Mouse (Mus musculus) thymus, postnatal 0 days (tissue): ENCODE results near the gene Polr2b. TPM values are rescaled to one million over a fixed set of nuclear protein-coding genes. Genes with fewer than 3 reads are reported as not detected.

ENCODE experiments used
- DNase-seq: peaks from one replicate; pipeline ENCODE4 v3.0.0-alpha.2; 2015; ENCODE audit warnings: low spot score
- polyA plus RNA-seq: library from polyadenylated mRNA; unstranded; fragments of >200 nt; fragmentation: Nextera tagmentation; extraction: Ambion mirVana; gene quantifications from 2 replicates; pipeline ENCODE4 v1.2.1, GENCODE M21; 2015

Gene Polr2b
- polyA plus RNA-seq, 1 experiment from 2014 or later = 56.5 TPM

DNA sequence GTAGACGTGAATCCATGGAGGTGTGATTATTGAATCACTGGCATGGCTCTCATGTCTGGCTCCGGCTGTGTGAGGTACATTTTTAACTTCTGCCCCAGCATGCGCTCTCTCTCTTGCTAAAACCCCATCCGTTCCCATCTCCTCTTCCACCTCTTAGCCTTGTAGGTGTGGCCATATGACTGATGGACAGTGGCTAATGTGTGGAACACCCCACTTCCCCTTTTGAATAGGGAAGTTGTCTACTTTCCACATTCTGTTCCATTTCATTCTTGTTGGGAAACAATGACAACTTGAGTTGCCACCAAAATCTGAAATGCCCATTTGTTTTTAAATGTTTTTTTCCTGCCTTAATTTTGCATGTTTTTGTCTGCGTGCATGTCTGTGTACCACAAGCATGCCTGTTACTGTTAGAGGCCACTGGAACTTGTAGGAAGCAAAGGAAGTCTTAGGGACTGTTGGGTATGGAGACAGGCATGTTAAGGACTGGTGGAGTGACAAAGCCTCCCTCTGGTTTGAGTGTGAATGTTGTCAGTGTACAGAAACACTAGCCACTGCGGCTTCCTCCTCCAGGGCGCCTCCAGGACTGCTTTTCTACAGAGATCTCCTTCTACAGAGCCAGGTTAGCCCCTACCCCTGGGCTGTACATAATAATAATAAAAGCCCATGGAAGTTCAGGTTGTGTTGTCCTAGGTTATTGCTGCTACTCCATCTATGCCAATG lies 17.0 kb upstream of the Polr2b start:
- no peak for DNase-seq

DNA sequence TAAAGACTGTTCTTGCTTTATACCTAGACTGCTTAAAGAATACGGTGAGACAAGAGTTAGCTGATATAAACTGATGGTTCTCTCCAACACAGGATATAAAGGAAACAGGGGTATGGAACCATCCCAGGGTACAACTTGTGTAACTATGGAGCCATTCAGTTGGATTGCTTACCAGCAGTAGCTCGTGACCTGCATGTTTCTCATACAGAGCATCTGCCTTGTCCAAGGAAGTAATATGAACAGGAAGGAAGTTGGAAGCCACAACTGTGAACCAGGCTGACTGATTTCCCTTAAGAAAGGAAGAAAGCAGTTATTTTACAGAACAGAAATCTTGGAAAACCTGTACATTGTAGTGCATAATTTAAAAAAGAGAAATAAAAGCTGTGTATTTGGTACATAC lies 10.5 kb upstream of the Polr2b start:
- DNase-seq = no peak

DNA sequence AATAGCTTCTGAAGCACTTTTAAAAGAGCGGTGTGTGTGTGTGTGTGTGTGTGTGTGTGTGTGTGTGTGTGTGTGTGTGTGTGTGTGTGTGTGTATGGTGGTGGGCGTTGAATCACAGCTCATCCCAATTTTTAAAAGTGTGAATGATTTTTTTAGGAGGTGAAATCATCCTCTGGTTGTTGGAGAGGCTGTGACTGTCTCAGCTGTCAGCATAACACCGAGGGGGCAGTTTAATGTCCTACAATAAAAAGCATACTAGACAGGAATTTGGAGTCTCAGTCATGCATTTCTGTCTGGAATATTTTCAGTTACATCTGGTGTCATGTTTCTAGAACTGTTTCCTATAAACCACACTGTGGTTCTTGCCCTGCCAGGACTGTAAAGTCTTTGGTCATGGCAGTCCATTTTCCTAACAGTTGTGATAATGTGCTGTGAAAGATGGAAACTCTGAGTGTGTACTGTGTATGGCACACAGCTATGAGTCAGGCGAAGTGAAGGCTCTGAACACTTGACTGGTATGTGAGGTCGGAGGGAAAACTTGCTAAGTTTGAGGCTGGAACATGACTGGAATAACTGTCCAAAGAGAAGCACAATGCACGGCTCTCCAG lies 8.5 kb upstream of the Polr2b start:
- no peak for DNase-seq

DNA sequence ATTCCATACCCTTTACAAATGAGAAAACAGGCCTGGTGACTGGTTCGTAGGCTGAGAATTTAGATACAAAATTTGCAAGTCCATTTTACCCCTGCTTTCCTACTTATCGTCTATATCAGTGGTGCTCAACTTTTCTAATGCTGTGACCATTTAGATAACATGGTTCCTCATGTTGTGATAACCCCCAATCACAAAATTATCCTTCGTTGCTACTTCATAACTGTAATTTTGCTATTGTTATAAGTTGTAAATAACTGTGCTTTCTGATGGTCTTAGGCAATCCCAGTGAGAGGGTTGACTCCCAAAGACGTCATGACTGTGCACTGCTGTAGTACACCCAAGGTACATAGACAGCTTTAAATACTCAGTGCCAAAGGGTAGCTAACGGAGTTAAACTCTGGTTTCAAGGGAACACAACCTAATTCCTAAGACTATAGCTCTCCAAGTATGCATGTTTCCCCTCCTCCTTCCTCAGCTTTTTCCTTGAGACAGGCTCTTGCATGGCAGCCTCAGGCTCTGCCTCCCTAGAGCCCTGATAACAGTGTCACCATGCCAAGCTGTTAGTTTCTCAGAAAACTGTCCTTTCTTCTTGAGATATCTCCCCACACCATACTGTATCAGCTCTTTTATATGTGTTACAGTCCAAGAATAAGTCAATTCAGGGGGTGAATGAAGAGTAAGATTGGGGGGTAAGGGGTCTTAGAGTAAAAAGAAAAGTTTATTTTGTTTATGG lies 2.0 kb upstream of the Polr2b start:
- DNase-seq = no peak

DNA sequence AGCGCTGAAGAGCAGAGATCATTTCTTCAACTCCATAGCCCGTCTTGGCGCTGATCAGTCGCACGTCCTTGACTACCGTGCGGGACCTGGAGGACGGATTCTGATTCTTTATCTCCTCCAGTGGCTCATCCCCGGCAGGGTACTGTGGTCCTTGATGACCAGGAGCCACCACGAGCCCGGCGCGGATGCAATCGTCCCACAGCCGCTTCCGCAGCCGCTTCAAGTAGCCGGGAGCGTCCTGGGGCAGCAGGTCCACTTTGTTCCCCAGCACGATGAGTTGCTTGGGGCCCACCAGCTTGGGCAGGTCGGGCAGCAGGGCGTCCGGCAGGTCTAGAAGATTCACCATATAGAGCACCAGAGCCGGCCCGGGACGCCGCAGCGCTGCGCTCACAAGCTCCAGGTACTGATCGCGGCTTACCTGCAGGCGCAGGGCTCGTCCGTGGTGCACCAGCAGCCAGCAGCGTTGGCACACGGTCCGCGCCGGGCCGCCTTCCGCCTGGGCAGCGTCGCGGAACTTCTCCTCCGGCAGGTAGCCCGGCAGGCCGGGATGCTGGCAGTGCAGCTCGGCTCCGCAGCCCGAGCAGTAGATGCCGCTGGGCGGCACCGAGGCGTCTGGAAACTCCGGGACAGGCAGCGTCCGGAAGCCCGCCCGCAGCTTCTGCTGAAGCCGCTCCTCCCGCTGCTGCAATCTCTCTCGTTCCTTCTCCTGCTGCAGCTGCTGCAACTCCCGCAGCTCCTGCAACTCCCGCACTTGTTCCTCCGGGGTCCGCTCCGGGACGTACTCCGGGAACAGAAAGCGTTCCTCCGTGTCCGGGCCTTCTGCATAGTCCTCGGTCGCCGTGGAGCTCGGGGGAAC lies 668 bp upstream of the Polr2b start:
- DNase-seq = peak; percentile 63

DNA sequence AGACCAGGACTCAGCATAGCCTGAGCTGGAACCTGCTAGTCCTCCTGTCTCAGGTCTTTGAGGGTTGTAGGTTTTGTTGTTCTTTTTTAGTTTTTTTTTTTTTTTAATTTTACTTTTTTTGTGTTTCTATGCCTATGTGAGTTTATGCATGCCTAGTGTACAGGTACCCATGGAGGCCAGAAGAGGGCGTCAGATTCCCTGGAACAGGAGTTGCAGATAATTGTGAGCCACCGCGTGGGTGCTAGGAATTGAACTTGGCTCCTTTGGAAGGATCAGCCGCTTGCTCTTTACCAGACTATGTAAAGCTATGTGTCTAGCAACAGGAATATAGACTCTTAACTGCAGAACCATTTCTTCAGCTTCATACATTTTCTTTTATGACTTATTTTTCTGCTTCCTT lies 4.3 kb downstream of the Polr2b start:
- no peak for DNase-seq

DNA sequence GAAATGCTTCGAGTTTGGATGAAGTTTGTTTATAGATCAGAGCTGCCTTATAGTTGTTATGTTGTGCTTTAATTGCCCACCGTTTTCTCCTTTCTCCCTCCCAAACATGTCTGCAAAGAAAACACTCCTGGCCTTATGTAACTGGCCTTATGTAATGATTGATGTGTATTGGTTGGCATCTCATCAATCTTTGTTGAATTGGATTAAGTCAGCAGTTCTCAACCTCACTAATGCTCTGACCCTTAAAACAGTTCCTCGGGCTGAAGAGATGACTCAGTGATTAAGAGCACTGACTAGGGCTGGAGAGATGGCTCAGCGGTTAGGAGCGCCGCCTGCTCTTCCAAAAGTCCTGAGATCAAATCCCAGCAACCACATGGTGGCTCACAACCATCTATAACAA lies 5.0 kb downstream of the Polr2b start:
- DNase-seq = no peak

DNA sequence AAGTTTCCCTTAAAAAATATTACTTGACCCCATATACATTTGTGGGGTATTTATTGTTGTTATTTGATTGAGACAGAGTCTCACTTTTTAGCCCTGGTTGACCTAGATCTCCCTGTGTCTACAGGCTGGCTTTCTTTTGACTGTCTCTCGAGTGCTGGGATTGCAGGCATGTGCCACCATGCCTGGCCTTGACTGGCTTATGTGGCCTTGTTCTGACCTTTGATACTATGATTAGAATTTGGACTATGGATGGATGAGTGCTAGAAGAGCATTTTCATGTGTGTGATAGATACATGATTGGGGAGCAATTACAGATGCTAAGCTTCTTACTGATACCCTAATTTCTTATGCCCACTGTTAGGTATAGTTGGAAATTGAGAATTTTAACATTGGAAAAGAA lies 15.0 kb downstream of the Polr2b start:
- no peak for DNase-seq

DNA sequence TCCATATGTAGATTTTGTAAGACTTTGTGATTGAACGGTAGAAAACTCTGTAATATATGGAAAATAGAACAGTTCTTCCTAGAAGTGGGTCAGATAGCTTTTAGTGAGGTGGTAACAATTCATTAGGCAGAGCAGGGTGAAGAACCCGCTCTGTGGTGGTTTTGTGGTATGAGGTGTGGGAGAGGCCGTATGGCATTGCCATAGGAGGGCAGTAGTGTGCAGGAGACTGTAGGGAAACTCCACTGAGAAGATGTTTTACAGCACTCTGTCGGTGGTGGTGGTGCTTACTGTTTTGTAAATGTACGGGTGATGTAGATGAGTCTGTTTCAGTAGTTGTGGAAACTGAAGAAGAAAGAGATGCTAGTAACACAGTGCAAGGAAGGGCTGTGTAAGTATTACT lies 20.2 kb downstream of the Polr2b start:
- peak; percentile 8 for DNase-seq

DNA sequence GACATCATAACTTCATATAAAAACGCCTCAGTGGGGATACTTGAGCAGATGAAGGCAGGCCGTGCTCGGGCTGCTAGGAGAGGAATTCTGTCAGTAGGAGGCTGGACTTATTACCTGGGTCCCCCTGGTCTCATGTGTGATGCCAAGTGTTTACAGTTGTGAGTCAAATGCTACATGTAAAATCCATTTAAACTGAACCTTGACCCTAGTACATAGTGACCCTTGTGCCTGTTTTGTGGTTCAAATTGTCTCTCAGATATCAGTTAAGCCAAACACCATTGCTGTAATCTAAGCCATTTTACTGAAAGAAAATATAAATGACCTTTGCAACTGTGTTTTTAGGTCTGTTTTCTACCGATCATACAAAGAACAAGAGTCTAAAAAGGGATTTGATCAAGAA lies 30.1 kb downstream of the Polr2b start:
- DNase-seq = no peak

DNA sequence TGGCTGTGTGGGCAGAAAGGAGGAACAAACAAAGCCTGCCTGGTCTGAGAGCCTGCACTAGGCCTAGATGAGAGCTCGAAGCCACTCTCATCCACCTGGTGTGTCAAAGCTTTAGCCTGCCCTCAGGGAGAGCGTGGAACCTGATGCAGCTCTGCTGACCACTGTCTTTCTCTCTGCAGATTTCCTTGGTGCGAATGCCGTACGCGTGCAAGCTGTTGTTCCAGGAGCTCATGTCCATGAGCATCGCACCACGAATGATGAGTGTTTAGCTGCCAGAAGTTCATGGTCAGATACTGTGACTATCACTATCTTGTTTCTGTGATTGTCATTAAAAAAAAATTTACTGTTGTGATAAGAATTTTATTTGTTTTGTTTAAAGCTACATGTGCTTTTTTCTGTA lies 39.0 kb downstream of the Polr2b start:
- DNase-seq = no peak

DNA sequence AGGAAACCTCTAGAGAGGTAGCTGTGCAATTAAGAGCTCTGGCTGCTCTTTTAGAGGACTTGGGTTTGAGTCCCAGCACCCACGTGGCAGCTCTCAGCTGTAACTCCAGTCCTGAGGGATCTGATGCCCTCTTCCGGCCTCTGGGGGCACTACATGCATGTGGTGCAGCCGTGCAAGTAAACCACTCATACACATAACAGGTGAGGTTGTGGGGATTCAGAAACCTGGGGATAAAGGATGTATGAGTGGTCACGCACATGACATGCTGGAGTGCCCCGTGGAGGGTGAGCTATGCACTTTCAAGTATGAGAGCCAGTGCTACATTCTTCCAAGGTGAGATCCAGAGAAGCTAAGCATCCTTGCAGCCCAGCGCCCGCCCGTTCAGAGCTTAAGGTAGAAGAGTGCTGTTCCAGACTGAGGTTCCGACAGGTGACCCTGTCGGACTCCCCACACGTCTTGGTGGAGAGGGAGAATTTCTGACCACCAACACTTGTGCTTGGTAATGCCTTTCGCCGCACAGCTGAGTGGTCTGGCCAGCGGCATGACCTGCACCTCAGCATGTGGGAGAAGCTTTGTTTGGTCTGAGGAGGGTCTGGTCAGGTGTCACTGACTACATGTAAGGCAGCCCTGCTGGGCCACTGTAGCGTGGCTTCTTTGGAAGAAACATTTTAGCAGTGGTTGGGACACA lies 40.2 kb downstream of the Polr2b start:
- DNase-seq = no peak

DNA sequence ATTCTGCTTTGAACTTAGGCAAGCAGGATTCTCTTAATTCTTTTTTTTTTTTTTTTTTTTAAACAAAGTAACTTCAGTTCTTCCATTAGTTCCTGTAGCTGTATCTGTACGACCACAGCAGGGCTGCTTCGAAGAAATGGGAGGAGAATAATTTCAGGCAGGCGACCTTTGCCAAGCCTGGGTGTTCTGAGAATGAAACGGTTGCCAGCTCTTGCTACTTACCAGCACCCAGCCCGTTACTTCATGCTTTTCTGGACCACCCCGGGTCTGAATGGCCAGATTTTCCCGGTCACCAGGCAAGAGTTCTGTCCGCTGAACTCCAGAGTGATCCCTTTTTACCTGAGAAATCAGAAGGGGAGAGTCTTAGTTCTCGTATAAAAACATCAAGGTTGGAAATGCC lies 41.7 kb downstream of the Polr2b start:
- DNase-seq = no peak

DNA sequence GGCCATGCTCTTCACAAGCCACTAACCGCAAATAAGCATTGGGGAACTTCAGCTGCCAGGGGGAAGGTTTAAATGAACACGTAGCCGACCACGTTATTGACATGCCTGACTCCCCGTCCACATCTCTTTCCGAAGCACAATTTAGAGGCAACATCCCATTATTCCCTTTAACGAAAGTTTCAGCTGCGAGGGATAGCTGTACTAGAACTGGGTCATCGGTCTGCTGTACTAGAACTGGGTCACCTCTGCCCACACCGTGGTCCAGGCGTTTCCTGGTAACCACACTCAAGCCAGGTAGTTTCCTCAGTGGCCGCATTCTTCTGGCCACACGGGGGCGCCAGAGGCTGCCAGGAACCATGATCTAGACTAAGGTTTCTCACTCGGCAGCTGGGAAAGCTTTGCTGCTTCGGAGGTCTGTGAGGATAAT lies 44.4 kb downstream of the Polr2b start:
- DNase-seq = peak; percentile 83

DNA sequence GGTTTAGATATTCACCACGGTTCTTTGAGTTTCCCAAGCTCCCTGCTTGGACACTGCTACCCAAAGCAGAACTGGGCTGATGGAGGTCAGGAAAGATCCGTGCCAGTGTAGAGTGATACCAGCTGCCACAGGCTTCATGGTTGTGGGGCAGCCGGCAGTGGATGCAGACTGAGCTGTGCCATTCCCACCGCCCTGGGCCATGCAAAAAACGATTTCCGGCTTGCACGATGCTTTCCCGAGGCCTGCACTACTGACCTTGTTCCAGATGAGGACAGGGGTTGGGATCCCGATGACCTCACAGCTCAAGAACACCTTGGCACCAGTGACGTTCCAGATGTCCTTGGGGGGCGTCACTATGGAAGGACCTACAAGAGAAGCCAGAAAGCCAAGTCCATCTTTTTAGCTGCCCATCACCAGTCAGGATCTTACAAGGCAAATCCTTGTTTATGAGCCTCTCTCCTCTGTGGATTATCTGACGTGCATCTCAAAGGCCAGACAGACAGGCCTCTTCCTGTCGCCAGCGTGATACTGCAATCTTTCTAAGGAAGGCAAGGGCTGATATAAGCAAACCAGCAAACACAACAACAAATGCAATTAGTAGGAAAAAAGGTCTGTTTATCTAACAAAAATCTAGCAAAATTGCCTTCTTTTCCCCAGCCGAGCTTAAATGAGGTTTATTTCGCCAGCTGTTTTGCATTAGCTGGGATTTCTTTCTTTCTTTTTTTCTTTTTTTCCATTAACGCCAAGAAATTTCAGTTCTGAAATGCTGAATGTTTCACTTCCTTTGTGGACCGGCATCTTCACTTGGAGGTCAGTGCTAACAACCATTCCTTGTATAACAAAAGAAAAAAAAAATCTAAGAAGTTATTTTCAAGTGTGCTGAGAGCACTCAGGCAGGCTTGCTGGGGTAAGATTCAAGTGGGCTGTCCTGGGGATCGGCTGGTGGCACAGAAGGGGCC lies 45.6 kb downstream of the Polr2b start:
- no peak for DNase-seq

DNA sequence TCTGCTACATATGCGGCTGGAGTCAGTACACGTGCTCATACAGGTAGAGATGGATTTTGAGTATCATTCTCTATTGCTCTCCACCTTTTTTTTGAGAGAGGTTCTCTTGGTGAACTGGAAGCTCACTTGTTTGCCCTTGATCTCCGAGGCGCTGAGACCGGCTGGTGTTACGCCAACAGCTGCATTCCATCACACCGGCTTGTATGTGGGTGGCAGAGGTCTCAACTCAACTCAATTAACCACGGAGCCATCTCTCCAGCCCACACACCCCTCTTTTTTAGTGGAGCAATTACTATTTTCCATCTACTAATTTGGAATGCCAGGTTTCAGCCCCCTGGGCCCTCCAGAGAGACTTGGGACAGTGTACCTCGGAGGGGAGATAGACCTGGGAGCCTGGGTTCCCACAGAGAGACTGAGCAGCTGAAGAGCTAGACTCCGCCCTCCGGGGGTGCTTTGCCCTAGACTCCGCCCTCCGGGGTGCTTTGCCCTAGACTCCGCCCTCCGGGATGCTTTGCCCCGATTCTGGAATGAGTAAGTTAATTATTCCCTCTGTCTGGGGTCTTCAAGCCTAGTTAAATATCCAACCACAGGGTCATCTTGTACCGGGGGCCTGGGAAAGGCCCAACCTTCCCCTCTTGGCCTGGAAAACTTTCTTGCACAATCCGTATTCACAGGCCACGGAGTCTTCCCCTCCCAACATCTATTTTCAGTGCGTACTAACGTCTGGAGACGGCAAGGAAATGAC lies 47.6 kb downstream of the Polr2b start:
- peak; percentile 77 for DNase-seq

DNA sequence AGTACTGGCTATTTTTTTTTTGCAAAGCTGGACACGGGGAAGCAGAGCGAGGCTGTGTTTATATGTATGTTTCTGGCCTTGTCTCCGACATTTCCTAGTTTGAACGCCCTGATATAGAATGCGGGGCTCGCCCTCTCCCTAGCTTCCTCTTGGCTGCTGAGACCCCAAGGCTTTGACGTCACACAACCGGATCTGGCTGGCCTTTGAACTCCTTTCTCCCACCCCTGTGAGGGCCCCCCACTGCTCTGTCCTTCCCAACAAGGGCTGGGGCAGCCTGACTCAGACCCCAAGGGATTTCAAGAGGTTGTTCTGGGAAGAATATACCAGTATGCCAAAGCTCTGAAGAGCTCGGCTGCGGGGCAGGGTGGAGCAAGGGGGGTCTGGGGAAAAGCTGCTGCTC lies 48.4 kb downstream of the Polr2b start:
- DNase-seq = peak; percentile 68

DNA sequence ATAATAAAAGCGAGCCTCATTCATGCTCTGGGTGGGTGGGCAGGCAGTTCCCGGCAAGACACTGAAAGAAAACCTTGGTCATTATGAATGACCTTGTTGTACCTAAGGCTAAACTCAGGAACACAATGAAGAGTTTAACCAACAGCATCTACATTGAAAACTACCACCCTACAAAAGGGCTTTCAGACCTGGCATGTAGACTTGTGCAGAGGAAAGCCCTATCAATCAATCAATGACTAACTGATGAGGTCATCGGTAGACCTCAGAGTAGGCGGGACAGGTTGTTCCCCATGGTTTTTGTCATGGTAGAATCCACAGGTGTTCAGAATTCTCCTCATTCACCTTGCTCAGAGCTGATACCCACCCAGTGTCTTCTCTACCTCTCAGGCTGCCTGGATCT lies 50.0 kb downstream of the Polr2b start:
- no peak for DNase-seq

DNA sequence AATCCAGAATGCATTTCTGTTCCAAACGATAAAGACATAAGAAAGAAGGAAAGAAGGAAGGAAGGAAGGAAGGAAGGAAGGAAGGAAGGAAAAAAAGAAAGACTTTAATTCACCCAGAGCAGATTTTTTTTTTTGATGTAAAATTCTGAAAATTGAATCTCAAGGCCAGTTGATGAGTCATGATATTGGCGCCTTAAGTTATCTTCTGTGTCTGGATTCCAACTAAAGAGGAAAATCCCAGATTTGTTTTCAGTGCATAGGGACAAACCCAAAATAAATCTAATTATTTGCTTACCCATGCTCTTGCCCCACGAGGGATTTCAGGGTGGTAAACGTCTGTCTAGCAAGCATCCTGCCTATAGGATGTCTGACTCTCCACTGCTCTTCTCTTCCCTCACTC lies 51.1 kb downstream of the Polr2b start:
- DNase-seq = no peak
